Mouse (Mus musculus): ENCODE data around the gene Vamp8. TPM values are rescaled to one million over a fixed set of nuclear protein-coding genes. Genes with fewer than 3 reads are reported as not detected.

Vamp8 gene
- total RNA-seq, 4 experiments from 2014 or later: 58.8 to 80.9 (median 70.8) TPM

DNA sequence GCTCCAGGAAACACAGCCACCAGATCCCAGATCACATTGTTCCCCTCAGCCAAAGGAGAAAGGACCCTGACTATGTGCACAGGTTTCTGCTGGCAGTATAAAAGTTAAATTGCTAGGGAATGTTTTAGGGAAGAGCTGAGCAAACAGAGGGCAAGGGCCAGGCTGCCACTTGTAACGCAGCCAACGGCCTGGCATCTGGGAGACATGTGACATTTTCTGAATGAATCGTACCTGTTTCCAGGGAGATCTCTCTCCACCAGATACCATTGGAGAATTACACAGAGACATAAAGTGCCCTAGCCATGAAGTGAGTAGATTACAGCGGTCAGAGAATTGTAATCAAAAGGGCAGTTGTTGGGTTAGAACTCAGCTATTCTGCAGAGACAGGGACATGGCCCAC is 17.3 kb downstream of the Vamp8 start:
- DNase-seq (ENCODE audit: low spot score): no peak

DNA sequence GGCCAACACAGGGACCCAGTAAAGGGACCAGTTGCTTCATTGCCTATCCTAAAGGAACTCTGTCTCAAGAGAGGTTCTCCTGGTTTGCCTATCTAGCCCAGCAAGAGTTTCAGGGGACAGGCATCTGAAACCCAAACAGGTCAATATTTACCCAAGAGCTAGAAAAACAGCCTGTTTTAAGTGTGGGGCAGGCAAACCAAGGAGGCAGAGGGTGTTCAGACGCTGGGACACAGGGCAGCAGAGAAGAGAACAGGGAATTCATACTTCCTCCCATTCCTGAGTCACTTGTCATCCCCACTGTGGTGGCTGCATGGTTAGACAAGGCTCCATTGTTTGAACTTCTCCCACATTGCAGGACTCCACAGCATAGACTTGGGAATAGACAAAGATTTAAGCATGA is 18.9 kb downstream of the Vamp8 start:
- DNase-seq (ENCODE audit: low spot score): no peak

DNA sequence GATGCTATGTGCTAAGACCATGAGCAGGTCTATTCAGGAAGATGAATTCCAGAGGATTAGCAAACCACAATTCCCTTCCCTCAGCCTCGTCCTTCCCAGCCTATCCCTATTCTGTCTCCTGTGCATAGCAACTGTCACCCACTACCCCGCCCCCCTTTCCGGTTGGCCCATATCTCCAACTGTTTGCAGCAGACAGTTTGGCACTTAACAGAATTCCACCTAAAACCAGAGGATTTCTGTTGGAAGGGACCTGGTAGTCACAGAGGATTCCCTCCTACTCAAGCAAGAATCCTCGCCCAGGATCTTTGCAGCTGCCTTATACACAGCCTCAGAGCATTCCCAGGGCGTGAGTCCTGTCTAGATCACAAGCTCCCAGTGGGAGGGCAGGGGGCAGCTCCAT is 19.4 kb downstream of the Vamp8 start:
- no peak for DNase-seq (ENCODE audit: low spot score)

DNA sequence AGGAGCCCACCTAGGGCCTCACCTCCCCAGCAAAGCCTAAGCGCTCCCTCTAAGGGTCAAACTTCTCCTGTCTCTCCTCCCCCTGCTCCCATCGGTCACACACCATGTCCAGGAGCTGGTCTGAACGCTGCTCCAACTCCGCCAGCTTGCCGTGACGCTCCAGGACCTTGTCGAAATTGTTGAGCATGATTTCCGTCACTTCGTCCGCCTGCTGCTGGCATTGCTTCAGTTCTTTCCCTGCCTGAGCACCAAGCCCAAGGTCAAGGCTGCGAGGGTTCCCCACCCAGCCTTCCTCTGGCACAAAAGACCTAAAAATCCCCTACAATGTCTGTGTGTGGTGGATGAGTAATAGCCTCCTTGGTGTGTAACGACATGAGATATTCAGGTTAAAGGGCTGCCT is 20.4 kb downstream of the Vamp8 start:
- no peak for DNase-seq (ENCODE audit: low spot score)

DNA sequence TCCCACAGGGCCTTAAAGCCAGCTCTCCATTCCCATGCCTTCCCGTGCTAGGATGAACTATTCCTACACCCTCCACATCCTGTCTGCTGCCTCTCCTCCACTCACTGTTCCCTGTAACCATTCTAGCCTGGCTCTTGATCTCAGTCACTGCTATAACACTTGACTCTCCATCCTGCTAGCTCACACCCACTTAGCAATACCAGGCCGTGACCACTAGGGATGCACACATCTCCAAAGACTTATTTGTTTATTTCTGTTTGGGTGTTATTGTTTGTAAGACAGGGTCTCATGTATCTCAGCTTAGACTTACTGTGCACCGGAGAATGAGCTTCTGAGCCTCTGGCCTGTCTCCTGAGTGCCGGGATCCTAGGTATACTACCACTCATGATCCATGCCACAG is 20.9 kb downstream of the Vamp8 start:
- DNase-seq (ENCODE audit: low spot score): no peak

DNA sequence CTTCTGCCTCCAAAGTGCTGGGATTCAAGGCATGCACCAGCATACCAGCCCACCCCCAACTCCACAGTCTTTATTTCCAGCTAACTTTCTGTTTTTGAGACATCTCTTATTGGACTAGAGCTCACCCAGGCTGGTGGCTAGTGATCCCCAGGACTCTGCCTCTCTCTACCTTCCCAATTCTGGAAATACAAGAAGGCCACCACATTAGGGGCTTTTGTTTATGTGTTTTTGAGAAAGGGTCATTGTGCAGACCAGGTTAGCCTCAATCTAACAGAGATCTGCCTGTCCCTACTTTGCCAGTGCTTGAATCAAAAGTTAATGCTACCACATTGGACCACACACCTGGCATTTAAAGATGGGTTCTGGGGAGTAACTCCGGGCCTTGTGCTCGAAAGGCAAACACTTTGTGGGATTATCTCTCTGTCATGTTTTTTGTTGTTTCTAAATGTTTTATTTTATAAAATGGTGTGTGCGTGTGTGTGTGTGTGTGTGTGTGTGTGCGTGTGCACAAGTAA is 23.0 kb downstream of the Vamp8 start:
- DNase-seq (ENCODE audit: low spot score): no peak

DNA sequence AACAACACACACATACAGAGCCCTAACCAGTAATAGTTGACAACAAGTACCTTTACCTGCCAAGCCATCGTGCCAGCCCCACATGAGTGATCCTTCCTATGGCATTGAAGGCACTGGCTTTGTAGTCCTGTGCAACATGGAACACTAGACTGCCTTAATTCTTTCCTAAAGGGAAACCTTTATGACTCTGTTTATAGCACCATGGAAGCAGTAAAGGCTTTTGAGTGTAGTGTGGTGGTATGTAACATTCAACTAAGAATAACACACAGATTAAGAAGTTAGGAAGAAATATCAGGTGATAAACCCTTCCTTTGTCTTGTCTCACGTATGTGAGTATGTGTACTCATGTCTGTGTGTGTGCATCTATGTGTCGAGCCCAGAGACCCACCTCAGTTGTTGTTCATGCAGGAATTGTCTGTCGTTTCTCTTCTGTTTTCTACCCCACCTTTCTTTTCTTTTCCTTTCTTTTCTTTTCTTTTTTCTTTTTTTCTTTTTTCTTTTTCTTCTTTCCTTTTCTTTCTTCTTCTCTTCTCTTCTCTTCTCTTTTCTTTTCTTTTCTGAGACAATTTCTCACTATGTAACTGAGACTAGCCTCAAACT is 23.6 kb downstream of the Vamp8 start, which contains the start of gene Rnf181:
Rnf181 (minus strand) TSS at position 113 of the 600 bp plus-strand sequence.
- DNase-seq (ENCODE audit: low spot score): no peak

DNA sequence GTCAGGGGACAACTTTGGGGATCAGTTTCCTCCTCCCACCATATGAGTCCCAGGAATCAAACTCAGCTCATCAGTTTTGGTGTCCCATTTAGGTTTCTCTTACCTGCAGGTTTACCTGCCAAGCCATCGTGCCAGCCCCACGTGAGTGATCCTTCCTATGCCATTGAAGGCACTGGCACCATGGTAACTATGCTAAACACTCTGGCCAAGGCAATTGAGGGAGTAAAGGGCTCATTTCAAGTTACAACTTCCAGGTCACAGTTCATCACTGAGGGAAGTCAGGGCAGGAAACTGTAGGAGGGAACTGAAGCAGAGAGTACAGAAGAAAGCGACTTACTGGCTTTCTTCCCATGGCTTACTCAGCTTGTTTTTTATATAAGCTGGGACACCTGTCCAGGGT is 24.2 kb downstream of the Vamp8 start:
- no peak for DNase-seq (ENCODE audit: low spot score)

DNA sequence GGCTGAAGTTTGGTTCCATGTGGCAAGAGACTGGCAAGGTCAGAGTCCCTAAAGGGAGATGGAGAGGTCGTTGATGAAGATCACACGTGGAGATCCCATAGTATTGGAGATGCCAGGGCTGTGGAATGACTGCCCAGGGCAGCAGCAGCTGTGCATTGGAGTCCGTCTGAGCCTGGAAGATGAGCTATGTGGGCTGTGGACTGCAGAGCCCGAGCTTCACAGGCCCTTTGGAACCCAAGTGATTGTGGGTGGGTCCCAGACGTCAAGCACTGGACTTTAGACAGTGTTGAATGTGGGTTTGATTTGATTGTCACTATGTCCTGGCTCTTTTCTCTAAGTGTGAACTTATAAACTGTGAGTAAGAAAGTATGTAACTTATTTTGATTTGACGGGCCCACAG is 25.5 kb downstream of the Vamp8 start:
- DNase-seq (ENCODE audit: low spot score): no peak

DNA sequence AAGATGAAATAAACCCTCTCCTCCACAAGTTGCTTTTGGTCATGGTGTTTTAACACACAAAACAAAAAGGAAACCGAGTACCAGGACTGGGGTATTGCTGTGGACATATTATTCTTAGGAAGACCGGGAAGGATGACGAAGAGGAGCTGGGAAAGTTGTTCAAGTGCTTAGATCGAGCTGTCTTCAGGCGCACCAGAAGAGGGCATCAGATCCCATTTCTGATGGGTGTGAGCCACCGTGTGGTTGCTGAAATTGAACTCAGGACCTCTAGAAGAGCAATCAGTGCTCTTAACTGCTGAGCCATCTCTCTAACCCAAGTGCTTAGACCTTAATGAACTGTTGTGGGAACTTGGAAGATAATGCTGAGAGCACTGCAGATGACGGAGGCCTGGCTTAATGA is 26.5 kb downstream of the Vamp8 start:
- DNase-seq (ENCODE audit: low spot score): no peak

DNA sequence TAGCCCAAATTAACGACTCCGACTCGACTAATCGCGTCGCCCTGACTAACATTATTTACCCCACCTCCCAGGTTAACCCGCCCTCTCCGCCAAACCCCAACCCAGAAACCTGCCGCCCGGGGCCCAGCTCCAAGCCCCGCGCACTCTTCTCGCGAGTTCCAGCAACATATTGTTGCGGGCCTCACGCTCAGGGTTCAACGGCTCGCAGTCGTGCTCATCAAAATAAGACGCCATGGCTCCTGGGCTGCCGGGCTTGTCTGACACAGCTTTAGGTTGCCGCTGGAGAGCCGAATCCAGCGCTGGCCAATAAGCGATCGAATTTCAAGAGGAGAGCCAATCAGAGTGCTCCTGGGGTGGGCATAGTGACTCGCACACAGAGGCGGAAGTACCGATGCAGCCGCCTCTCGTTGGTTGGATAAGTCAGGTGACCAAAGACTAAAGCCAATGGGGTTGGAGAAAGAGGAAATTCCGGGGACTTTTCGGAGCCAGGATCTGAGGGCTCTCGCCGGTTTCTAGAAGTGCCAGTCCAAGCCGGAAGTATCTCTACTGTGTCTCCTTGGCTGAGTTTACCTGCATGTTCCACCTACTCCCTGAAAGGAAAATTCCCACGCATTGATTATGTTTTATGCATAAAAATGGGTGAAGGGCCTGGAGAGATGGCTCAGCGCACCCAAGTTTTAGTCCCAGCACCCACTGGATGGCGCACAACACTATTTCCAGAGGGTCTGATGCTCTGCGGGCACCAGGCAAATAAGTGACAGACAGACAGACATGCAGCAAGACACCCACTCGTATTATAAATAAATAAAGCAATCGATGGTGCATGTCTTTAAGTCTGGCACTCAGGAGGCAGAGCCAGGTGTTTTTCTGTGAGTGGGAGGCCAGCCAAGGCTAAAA is 28.1 kb downstream of the Vamp8 start:
- peak; percentile 99 for DNase-seq (ENCODE audit: low spot score)

DNA sequence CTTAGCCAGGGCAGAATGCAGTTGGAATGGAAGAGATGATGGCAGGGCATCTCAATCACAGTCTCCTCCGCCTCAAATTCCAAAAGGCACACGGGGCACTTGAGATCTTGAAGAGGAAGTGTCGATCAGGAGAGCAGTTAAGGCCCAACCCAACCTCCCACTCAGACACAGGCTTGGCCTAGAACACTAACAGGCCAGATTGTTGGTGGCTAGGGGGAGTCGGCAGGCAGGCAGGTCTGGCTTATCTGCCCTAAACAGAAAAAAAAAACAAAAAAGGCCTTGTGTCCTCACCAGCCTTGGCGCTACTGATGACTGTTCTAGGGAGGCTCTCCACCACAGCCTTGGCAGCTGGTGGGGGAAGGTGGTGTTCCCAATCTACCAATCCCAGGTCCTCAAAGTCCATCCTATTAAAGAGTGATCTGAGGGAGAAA is 29.4 kb downstream of the Vamp8 start:
- no peak for DNase-seq (ENCODE audit: low spot score)

DNA sequence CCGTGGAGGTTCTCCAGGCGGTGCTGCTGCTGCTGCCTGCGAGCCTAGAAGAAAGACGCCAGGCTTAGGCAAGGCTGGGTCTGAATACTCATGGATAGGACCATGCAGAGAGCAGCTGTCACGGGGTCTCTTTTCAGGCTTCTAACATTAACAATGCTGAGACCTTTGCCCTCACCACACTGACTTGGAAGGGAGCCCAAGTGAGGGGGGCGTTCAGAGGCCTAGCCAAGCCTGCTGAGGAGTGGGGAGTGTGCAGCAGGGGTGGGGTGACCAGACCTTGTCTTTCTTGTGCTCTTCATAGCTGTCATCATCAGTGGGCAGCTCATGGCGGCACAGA is 29.9 kb downstream of the Vamp8 start:
- DNase-seq (ENCODE audit: low spot score): no peak

DNA sequence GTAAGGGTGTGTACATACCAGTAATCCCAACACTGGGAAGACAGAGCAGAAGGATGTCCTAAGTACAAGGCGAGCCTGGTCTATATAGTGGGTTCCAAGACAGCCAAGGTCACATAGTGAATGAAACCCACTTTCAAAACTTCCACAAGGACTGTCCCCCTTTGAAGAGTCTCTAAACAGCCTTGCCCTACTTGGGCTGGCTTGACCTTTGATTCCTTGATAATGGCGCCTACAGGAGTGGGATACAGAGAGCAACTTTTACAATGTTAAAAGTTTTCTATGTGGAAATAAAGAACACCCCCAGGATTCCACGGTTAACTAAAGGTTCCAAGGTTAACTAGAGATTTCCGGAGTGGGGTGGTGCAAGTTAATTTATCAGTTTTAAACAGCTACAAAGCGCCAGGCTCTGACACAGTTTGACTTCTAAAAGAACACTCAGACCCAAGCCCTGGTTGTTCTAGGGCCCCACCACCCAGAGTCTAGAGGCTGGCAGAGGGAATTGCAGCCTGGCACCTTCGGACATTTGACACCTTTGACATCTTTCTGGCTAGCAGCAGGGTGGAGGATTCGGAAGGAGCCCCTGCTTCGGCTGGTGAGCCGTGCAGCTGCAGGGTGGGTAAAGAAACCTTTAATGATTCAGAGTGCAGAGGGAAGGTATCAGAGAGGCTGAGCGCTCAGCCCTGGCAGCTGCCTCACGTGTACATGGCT is 30.5 kb downstream of the Vamp8 start:
- DNase-seq (ENCODE audit: low spot score): no peak

DNA sequence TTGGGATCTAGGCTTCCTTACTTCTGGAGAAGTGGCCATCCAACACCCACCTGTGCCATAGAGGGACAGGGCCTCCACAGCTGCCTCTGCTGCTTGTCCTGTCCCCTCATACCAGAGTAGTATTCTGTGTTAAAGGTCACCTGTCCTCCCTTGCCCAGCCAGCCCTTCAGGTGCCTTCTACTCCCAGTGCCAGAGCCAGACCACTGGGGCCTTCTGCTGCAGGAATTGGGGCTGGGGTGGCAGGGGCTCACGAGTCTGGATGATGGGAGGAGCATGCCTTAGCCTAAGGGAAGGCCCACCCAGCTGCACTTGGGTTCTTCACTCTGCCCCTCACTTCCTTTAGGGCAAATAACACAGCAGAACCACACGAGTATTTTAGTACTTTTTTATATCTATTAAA is 31.2 kb downstream of the Vamp8 start:
- DNase-seq (ENCODE audit: low spot score): no peak

DNA sequence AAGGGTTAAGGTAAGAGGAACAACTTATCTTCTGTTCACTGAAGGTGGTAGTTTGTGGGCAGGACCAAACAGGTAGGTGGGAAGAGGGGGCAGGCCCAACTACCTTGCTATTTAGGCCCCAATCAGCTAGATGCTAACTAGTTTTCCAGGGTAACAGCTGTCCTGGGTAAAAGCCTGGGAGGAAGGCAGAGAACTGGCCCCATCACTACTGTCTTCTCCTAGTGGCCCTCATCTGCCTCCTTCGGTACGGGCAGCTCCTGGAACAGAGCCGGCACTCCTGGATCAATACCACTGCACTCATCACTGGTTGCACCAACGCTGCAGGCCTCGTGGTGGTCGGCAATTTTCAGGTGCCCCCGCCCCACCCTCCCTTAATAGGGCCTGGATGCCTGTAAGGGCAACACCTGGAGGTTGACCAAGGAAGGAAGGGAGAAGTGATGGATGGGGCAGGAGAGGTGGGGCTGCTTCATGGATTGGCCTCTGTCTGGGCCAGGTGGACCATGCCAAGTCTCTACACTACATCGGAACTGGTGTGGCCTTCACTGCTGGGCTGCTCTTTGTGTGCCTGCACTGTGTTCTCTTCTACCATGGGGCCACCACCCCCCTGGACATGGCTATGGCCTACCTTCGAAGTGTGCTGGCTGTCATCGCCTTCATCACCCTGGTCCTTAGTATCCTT is 32.3 kb downstream of the Vamp8 start:
- DNase-seq (ENCODE audit: low spot score): no peak

DNA sequence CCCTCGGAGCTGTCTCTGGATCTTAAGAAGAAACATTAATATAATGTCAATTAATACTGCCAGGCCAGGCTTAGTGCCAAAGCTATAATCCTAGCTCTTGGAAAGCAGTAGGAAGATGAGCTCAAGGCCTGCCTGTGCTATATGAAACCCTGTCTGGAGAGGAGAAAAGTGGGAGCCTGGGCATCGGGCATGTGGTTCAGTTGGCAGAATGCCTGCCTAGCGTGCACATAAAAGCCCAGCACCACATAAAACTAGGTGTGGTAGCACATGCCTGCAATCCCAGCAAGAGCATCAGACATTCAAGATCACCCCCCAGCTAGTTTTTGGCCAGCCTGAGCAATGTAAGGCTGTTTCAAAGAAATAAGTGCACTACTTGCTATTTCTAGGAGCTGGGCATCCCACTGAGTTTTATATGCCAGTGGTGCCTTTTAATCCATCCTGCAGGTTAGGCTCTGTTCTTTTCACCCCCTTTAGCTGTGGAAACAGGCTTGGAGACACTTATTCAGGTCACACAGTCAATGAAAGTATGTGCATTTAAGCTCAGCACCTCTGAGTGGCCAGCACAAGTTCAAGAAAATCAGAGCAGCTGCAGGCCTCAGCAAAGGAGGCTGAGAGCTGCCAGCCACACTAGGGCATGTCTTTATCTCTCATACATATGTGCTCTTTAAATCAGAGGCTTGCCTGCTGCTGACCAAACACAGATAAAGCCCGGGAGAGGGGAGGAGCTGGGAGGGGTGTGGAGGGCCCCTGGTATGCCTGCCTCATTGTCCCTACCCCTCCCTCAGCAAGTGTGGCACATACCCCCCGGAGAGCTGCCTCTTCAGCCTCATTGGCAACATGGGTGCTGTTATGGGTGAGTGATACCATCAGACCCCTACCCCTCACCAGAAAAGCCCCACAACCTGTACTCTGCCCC is 33.1 kb downstream of the Vamp8 start:
- DNase-seq (ENCODE audit: low spot score): no peak

DNA sequence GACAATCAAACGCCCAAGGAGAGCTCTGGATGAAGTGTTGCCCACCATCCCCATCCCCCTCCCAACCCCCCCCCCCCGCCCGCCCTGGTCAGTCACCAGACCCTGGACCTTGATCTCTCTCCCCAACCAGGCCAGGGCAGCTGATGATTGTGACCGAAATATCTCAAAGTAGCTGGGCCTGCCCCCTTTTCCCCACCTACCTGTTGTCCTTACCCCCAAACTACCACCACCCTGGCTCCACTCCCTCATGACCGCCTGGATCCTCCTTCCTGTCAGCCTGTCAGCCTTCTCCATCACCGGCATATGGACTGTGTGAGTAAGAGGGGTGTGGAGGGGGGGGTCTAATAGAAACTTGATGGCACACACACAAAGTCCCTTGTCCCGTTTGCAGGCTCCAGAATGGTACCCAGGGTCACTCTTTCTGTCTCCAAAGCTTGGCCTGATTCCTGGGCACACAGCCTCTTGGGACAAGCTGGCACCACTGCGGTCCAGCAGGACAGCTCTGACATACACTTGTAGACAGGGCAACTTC is 34.4 kb downstream of the Vamp8 start:
- no peak for DNase-seq (ENCODE audit: low spot score)

DNA sequence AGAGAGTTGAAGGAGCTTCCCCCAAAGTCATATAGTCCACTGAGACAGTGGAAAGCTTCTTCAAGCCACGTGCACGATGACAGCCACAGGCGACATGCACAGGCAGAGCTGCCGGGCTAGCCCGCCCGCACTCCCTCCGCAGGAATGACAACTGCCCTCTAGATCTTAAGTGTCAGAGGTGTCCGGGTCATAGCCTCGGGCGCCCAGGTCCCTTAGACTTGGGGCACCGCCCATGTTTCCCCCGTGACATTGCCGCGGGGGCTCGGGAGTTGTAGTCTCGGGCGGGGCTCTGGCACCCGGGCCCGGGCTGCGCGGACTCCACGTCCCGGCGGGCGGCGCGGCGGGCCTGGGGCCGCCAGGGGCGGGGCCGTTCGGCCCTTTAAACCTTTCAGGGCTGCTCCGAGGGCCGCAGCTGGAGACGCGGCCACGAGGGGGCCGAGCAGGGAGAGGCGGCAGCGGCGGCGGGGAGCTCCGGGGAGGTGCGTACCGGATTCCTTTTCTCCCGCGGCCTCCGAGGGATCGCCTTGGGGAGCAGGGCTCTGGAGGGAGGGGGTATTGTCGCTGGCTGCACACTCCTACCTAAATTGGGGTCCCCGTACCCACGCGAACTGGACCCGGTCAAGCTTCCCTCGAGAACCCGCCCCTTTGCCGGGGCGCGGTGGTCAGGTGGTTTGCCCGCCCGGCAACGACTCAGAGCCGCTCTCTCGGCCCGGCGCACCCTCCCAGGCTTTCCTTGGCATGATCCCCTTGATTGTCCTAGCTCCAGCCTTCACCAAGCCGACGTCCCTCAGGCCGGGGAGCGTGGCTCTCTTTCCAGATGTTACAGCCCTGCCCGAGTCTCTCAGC is 35.2 kb downstream of the Vamp8 start, which contains the start of gene Tmem150a:
Tmem150a (plus strand) TSS at position 382 of the 846 bp plus-strand sequence.
- peak; percentile 77 for DNase-seq (ENCODE audit: low spot score)
